Mouse (Mus musculus): ENCODE results near the gene Gng7. TPM values are rescaled to one million over a fixed set of nuclear protein-coding genes. Genes with fewer than 3 reads are reported as not detected.

The Gng7 gene
- polyA plus RNA-seq, 1 experiment from 2014 or later, result 14.0 TPM

GRCm38 (mm10) chr10:80946684-80947437 is 67.9 kb downstream of the Gng7 start:
- Histone ChIP-seq H3K9me3 (no peaks in the 10 kb centered on the region), H3K36me3 (no peaks in the 10 kb centered on the region), H3K4me3 (no peak overlapping the region), H3K4me2 (replicated peaks) (no peak overlapping the region), H3K9ac (no peak overlapping the region), H3K27ac (no peak overlapping the region), H3K27me3 (replicated peaks) (no peaks in the 10 kb centered on the region), H3K4me1 (0 out of 2 replicates have a peak, but pooled peaks cover 7% of the 10 kb centered on the region)
- ATAC-seq (ENCODE audit: low FRiP score, low read depth), result no peak
- WGBS, result 70% methylated on average over 14 of the region's 14 CpGs

- Histone ChIP-seq H3K4me1 (peaks cover 22% of the 10 kb centered on the region), H3K27ac (no peak overlapping the region), H3K9me3 (no peaks in the 10 kb centered on the region), H3K36me3 (no peaks in the 10 kb centered on the region), H3K4me3 (no peak overlapping the region), H3K4me2 (replicated peaks) (no peak overlapping the region), H3K27me3 (replicated peaks) (peaks cover 9% of the 10 kb centered on the region), H3K9ac (no peak overlapping the region)
- no peak for ATAC-seq (ENCODE audit: low FRiP score, low read depth)
- 86% methylated on average over 5 of the region's 5 CpGs for WGBS
Observed at GRCm38 (mm10) chr10:80944231-80944630, 70.5 kb downstream of the Gng7 start.

- no peak overlapping the region for H3K27ac ChIP-seq
- no peak for ATAC-seq (ENCODE audit: low FRiP score, low read depth)
- no peaks in the 10 kb centered on the region for H3K9me3 ChIP-seq
- H3K36me3 ChIP-seq, result no peaks in the 10 kb centered on the region
- no peak overlapping the region for H3K4me3 ChIP-seq
- 82% methylated on average over 9 of the region's 9 CpGs for WGBS
- H3K4me1 ChIP-seq, result peaks cover 27% of the 10 kb centered on the region
- H3K27me3 ChIP-seq (replicated peaks), result peaks cover 9% of the 10 kb centered on the region
- H3K9ac ChIP-seq, result no peak overlapping the region
- no peak overlapping the region for H3K4me2 ChIP-seq (replicated peaks)
Observed at GRCm38 (mm10) chr10:80943701-80944100, 71.0 kb downstream of the Gng7 start.

- H3K36me3 ChIP-seq, result no peaks in the 10 kb centered on the region
- peaks cover 15% of the 10 kb centered on the region for H3K27me3 ChIP-seq (replicated peaks)
- peaks cover 32% of the 10 kb centered on the region for H3K4me1 ChIP-seq
- H3K9me3 ChIP-seq, result no peaks in the 10 kb centered on the region
- no peak overlapping the region for H3K4me3 ChIP-seq
- no peak overlapping the region for H3K27ac ChIP-seq
- no peak overlapping the region for H3K4me2 ChIP-seq (replicated peaks)
- 63% methylated on average over 8 of the region's 8 CpGs for WGBS
- no peak overlapping the region for H3K9ac ChIP-seq
- ATAC-seq (ENCODE audit: low FRiP score, low read depth), result no peak
Observed at GRCm38 (mm10) chr10:80942919-80943318, 71.8 kb downstream of the Gng7 start.

GRCm38 (mm10) chr10:80940988-80941347 is 73.8 kb downstream of the Gng7 start:
- Histone ChIP-seq H3K9me3 (no peaks in the 10 kb centered on the region), H3K27ac (no peak overlapping the region), H3K4me3 (no peak overlapping the region), H3K9ac (no peak overlapping the region), H3K4me2 (replicated peaks) (no peak overlapping the region), H3K27me3 (replicated peaks) (peaks cover 34% of the 10 kb centered on the region), H3K4me1 (peaks cover 46% of the 10 kb centered on the region), H3K36me3 (no peaks in the 10 kb centered on the region)
- ATAC-seq (ENCODE audit: low FRiP score, low read depth), result no peak
- WGBS, result 74% methylated on average over 2 of the region's 2 CpGs

GRCm38 (mm10) chr10:80940320-80940987 is 74.3 kb downstream of the Gng7 start:
- peak overlapping the region; percentile 64 for H3K4me2 ChIP-seq (replicated peaks)
- H3K4me3 ChIP-seq, result no peak overlapping the region
- 42% methylated on average over 8 of the region's 8 CpGs for WGBS

GRCm38 (mm10) chr10:80939671-80940070 is 75.1 kb downstream of the Gng7 start:
- H3K27me3 ChIP-seq (replicated peaks), result peaks cover 46% of the 10 kb centered on the region
- peak overlapping the region; percentile 64 for H3K4me2 ChIP-seq (replicated peaks)
- H3K27ac ChIP-seq, result no peak overlapping the region
- H3K9me3 ChIP-seq, result no peaks in the 10 kb centered on the region
- H3K4me1 ChIP-seq, result peaks cover 55% of the 10 kb centered on the region
- H3K9ac ChIP-seq, result peak overlapping the region; percentile 47
- 7% methylated on average over 28 of the region's 28 CpGs for WGBS
- peak; percentile 31 for ATAC-seq (ENCODE audit: low FRiP score, low read depth)
- H3K36me3 ChIP-seq, result no peaks in the 10 kb centered on the region
- peak overlapping the region; percentile 28 for H3K4me3 ChIP-seq

More at GRCm38 (mm10) chr10:80940320-80940987, 74.3 kb downstream of the Gng7 start:
- H3K27me3 ChIP-seq (replicated peaks), result peaks cover 39% of the 10 kb centered on the region
- ATAC-seq (ENCODE audit: low FRiP score, low read depth), result no peak
- peaks cover 51% of the 10 kb centered on the region for H3K4me1 ChIP-seq
- H3K9me3 ChIP-seq, result no peaks in the 10 kb centered on the region
- no peak overlapping the region for H3K27ac ChIP-seq
- no peak overlapping the region for H3K9ac ChIP-seq
- H3K36me3 ChIP-seq, result no peaks in the 10 kb centered on the region

GRCm38 (mm10) chr10:80938831-80939550 is 75.8 kb downstream of the Gng7 start:
- Histone ChIP-seq H3K4me2 (replicated peaks) (peak overlapping the region; percentile 64), H3K27me3 (replicated peaks) (peaks cover 53% of the 10 kb centered on the region), H3K9me3 (no peaks in the 10 kb centered on the region), H3K4me1 (peaks cover 55% of the 10 kb centered on the region), H3K27ac (no peak overlapping the region), H3K9ac (peak overlapping the region; percentile 41), H3K36me3 (no peaks in the 10 kb centered on the region), H3K4me3 (no peak overlapping the region)
- ATAC-seq (ENCODE audit: low FRiP score, low read depth), result peak; percentile 27
- WGBS, result 10% methylated on average over 15 of the region's 15 CpGs

GRCm38 (mm10) chr10:80937646-80938045 is 77.1 kb downstream of the Gng7 start:
- H3K27ac ChIP-seq, result no peak overlapping the region
- 0 out of 2 replicates have a peak overlapping the region, but pooled peaks have one; percentile 17 for H3K9ac ChIP-seq
- no peaks in the 10 kb centered on the region for H3K9me3 ChIP-seq
- peaks cover 67% of the 10 kb centered on the region for H3K4me1 ChIP-seq
- H3K4me2 ChIP-seq (replicated peaks), result peak overlapping the region; percentile 31
- no peaks in the 10 kb centered on the region for H3K36me3 ChIP-seq
- H3K27me3 ChIP-seq (replicated peaks), result peaks cover 66% of the 10 kb centered on the region
- H3K4me3 ChIP-seq, result no peak overlapping the region
- ATAC-seq (ENCODE audit: low FRiP score, low read depth), result no peak
- WGBS, result 38% methylated on average over 8 of the region's 8 CpGs

GRCm38 (mm10) chr10:80936810-80937164 is 78.0 kb downstream of the Gng7 start:
- no peak overlapping the region for H3K27ac ChIP-seq
- peaks cover 75% of the 10 kb centered on the region for H3K4me1 ChIP-seq
- H3K4me3 ChIP-seq, result no peak overlapping the region
- H3K27me3 ChIP-seq (replicated peaks), result peaks cover 75% of the 10 kb centered on the region
- ATAC-seq (ENCODE audit: low FRiP score, low read depth), result no peak
- no peak overlapping the region; the same call in 1 of the 2 replicates for H3K9ac ChIP-seq
- 18% methylated on average over 6 of the region's 6 CpGs for WGBS
- peak overlapping the region; percentile 57 for H3K4me2 ChIP-seq (replicated peaks)
- no peaks in the 10 kb centered on the region for H3K36me3 ChIP-seq
- H3K9me3 ChIP-seq, result no peaks in the 10 kb centered on the region

- H3K9ac ChIP-seq, result peak overlapping the region; percentile 27; the same call in 1 of the 2 replicates
- no peaks in the 10 kb centered on the region for H3K36me3 ChIP-seq
- no peaks in the 10 kb centered on the region for H3K9me3 ChIP-seq
- H3K27ac ChIP-seq, result 0 out of 2 replicates have a peak overlapping the region, but pooled peaks have one; percentile 11
- H3K4me1 ChIP-seq, result peaks cover 80% of the 10 kb centered on the region
- peak overlapping the region; percentile 57 for H3K4me2 ChIP-seq (replicated peaks)
- peak overlapping the region; percentile 25 for H3K4me3 ChIP-seq
- peaks cover 78% of the 10 kb centered on the region for H3K27me3 ChIP-seq (replicated peaks)
- under 1% methylated on average over 37 of the region's 37 CpGs for WGBS
- ATAC-seq (ENCODE audit: low FRiP score, low read depth), result peak; percentile 54
Observed at GRCm38 (mm10) chr10:80936135-80936809, 78.5 kb downstream of the Gng7 start.
